Mouse (Mus musculus) hindbrain, embryonic 14.5 days (tissue): Measurements from ENCODE around the gene Cdkn2aipnl. TPM values are rescaled to one million over a fixed set of nuclear protein-coding genes. Genes with fewer than 3 reads are reported as not detected.

ENCODE experiments used
- ATAC-seq: fragments of 200-750 bp; cut with Nextera tagmentation; 2 replicates; pipeline ENCODE4 v1.8.0; 2017; ENCODE audit warnings: moderate number of reproducible peaks, mild to moderate bottlenecking, moderate TSS enrichment, moderate library complexity; ENCODE audit not compliant: low FRiP score
- DNase-seq: peaks from one replicate; pipeline ENCODE4 v3.0.0-alpha.2; 2015; ENCODE audit warnings: low spot score
- H3K27ac ChIP-seq: fragments of 300-500 bp; sonication (generic); 2 replicates; pipeline ENCODE4 v1.5.1; 2014; ENCODE audit warnings: mild to moderate bottlenecking, moderate library complexity
- H3K27me3 ChIP-seq: fragments of 300-500 bp; sonication (generic); 2 replicates; pipeline ENCODE4 v1.6.1; 2014; ENCODE audit warnings: mild to moderate bottlenecking, low read length, mixed read lengths; ENCODE audit not compliant: control insufficient read depth, insufficient read depth
- H3K36me3 ChIP-seq: fragments of 300-500 bp; sonication (generic); replicated peaks from 2 replicates; pipeline ENCODE4 v1.6.1; 2014; ENCODE audit not compliant: control insufficient read depth, insufficient read depth
- H3K4me1 ChIP-seq: fragments of 300-500 bp; sonication (generic); replicated peaks from 2 replicates; pipeline ENCODE4 v1.6.1; 2014; ENCODE audit warnings: antibody characterized with exemption, low read length, mixed read lengths; ENCODE audit not compliant: control insufficient read depth, insufficient read depth
- H3K4me2 ChIP-seq: fragments of 300-500 bp; sonication (generic); replicated peaks from 2 replicates; pipeline ENCODE4 v1.6.1; 2014; ENCODE audit warnings: mild to moderate bottlenecking, moderate library complexity
- H3K4me3 ChIP-seq: fragments of 300-500 bp; sonication (generic); replicated peaks from 2 replicates; pipeline ENCODE4 v1.5.1; 2014; ENCODE audit warnings: mild to moderate bottlenecking, low read length
- H3K9ac ChIP-seq: fragments of 300-500 bp; sonication (generic); 2 replicates; pipeline ENCODE4 v1.6.1; 2014
- H3K9me3 ChIP-seq: fragments of 300-500 bp; sonication (generic); 2 replicates; pipeline ENCODE4 v1.6.1; 2016; ENCODE audit warnings: low read length; ENCODE audit not compliant: control insufficient read depth
- WGBS: fragments of 180-500 bp; shearing (Covaris S2); extraction: QIAGEN DNeasy Blood & Tissue Kit; methylation state at CpG from one replicate; pipeline ENCODE4 v1.1.7; 2014; 5-methylcytosine and 5-hydroxymethylcytosine counted together
- polyA plus RNA-seq: library from polyadenylated mRNA; unstranded; fragments of >200 nt; fragmentation: Nextera tagmentation; extraction: Ambion mirVana; gene quantifications from 2 replicates; pipeline ENCODE4 v1.2.1, GENCODE M21; 2014

The Cdkn2aipnl gene
- polyA plus RNA-seq, 1 experiment from 2014 or later, result 117 TPM

- H3K4me3 ChIP-seq, result peak within 1 kb of the TSS; percentile 94
- H3K36me3 ChIP-seq, result peaks cover 25% of the 10 kb centered on the region
- H3K4me2 ChIP-seq, result peak within 1 kb of the TSS; percentile 92
- H3K4me1 ChIP-seq, result peaks cover 38% of the 10 kb centered on the region
- H3K9ac ChIP-seq, result peak within 1 kb of the TSS; percentile 92
- no peaks in the 10 kb centered on the region for H3K9me3 ChIP-seq
- DNase-seq, result peak; percentile 96
- H3K27me3 ChIP-seq, result no peaks in the 10 kb centered on the region
- peak; percentile 86 for ATAC-seq
- under 1% methylated on average over 51 of the region's 63 CpGs for WGBS
- peak within 1 kb of the TSS; percentile 96 for H3K27ac ChIP-seq
Observed at GRCm38 (mm10) chr11:52000290-52000962, 33.0 kb downstream of the Cdkn2aipnl start, which contains the start of gene Ube2b. Ube2b (minus strand) TSS chr11:52000762.

- no peak for ATAC-seq
- 76% methylated on average over 10 of the region's 10 CpGs for WGBS
- Histone ChIP-seq H3K27ac (peak overlapping the region; percentile 86), H3K4me2 (peak overlapping the region; percentile 60), H3K9ac (peak overlapping the region; percentile 47), H3K36me3 (peaks cover 16% of the 10 kb centered on the region), H3K4me1 (peaks cover 39% of the 10 kb centered on the region), H3K9me3 (no peaks in the 10 kb centered on the region), H3K4me3 (peak overlapping the region; percentile 94), H3K27me3 (no peaks in the 10 kb centered on the region)
- DNase-seq, result no peak
Observed at GRCm38 (mm10) chr11:52001341-52001740, 33.9 kb downstream of the Cdkn2aipnl start.

- DNase-seq (no peak), ATAC-seq (no peak)
- Histone ChIP-seq H3K27ac (no peak overlapping the region), H3K27me3 (no peaks in the 10 kb centered on the region), H3K36me3 (peaks cover 11% of the 10 kb centered on the region), H3K4me3 (no peak overlapping the region), H3K4me1 (peaks cover 39% of the 10 kb centered on the region), H3K4me2 (no peak overlapping the region), H3K9ac (no peak overlapping the region), H3K9me3 (no peaks in the 10 kb centered on the region)
- WGBS, result 94% methylated on average over 8 of the region's 8 CpGs
Observed at GRCm38 (mm10) chr11:52001861-52002260, 34.4 kb downstream of the Cdkn2aipnl start.

GRCm38 (mm10) chr11:52002842-52003504 is 35.5 kb downstream of the Cdkn2aipnl start:
- peaks cover 34% of the 10 kb centered on the region for H3K4me1 ChIP-seq
- no peak for ATAC-seq
- peak overlapping the region; percentile 87 for H3K27ac ChIP-seq
- peak overlapping the region; percentile 67 for H3K4me3 ChIP-seq
- no peak for DNase-seq
- WGBS, result 81% methylated on average over 13 of the region's 13 CpGs
- H3K9me3 ChIP-seq, result no peaks in the 10 kb centered on the region
- H3K9ac ChIP-seq, result peak overlapping the region; percentile 76
- peak overlapping the region; percentile 74 for H3K4me2 ChIP-seq
- H3K27me3 ChIP-seq, result no peaks in the 10 kb centered on the region
- no peaks in the 10 kb centered on the region; the same call in 1 of the 2 replicates for H3K36me3 ChIP-seq

GRCm38 (mm10) chr11:52003505-52003771 is 36.0 kb downstream of the Cdkn2aipnl start:
- H3K4me3 ChIP-seq, result peak overlapping the region; percentile 67
- H3K36me3 ChIP-seq, result no peaks in the 10 kb centered on the region
- H3K27me3 ChIP-seq, result no peaks in the 10 kb centered on the region
- H3K27ac ChIP-seq, result peak overlapping the region; percentile 87
- no peaks in the 10 kb centered on the region for H3K9me3 ChIP-seq
- 22% methylated on average over 4 of the region's 4 CpGs for WGBS
- peak overlapping the region; percentile 74 for H3K4me2 ChIP-seq
- no peak for ATAC-seq
- no peak for DNase-seq
- H3K4me1 ChIP-seq, result peaks cover 29% of the 10 kb centered on the region
- peak overlapping the region; percentile 76 for H3K9ac ChIP-seq

GRCm38 (mm10) chr11:52003772-52004528 is 36.5 kb downstream of the Cdkn2aipnl start, which contains the start of gene Cdkl3:
Cdkl3 (plus strand) TSS chr11:52004221.
- peaks cover 24% of the 10 kb centered on the region for H3K4me1 ChIP-seq
- H3K27ac ChIP-seq, result peak within 1 kb of the TSS; percentile 87
- H3K27me3 ChIP-seq, result no peaks in the 10 kb centered on the region
- ATAC-seq, result peak; percentile 91
- peak within 1 kb of the TSS; percentile 67 for H3K4me3 ChIP-seq
- no peaks in the 10 kb centered on the region for H3K36me3 ChIP-seq
- WGBS, result under 1% methylated on average over 51 of the region's 51 CpGs
- peak within 1 kb of the TSS; percentile 74 for H3K4me2 ChIP-seq
- no peaks in the 10 kb centered on the region for H3K9me3 ChIP-seq
- peak; percentile 91 for DNase-seq
- peak within 1 kb of the TSS; percentile 76 for H3K9ac ChIP-seq

GRCm38 (mm10) chr11:52005586-52005985 is 38.1 kb downstream of the Cdkn2aipnl start:
- Histone ChIP-seq H3K9ac (0 out of 2 replicates have a peak overlapping the region, but pooled peaks have one; percentile 21), H3K4me3 (0 out of 2 replicates have a peak overlapping the region, but pooled peaks have one; percentile 2), H3K9me3 (no peaks in the 10 kb centered on the region), H3K27ac (no peak overlapping the region), H3K36me3 (no peaks in the 10 kb centered on the region; the same call in 1 of the 2 replicates), H3K4me2 (peak overlapping the region; percentile 74), H3K27me3 (no peaks in the 10 kb centered on the region), H3K4me1 (peaks cover 20% of the 10 kb centered on the region)
- DNase-seq (no peak), ATAC-seq (no peak)
- 68% methylated on average over 2 of the region's 2 CpGs for WGBS

GRCm38 (mm10) chr11:52011011-52011410 is 43.5 kb downstream of the Cdkn2aipnl start:
- Histone ChIP-seq H3K4me2 (no peak overlapping the region), H3K4me3 (no peak overlapping the region), H3K9ac (no peak overlapping the region), H3K27me3 (no peaks in the 10 kb centered on the region), H3K9me3 (no peaks in the 10 kb centered on the region), H3K27ac (no peak overlapping the region), H3K36me3 (no peaks in the 10 kb centered on the region; the same call in 1 of the 2 replicates), H3K4me1 (no peaks in the 10 kb centered on the region)
- DNase-seq, result no peak
- ATAC-seq, result no peak
- WGBS, result 91% methylated on average over 11 of the region's 11 CpGs

- no peak for DNase-seq
- H3K4me2 ChIP-seq, result no peak overlapping the region
- no peak overlapping the region for H3K9ac ChIP-seq
- no peaks in the 10 kb centered on the region for H3K27me3 ChIP-seq
- no peak overlapping the region for H3K4me3 ChIP-seq
- H3K36me3 ChIP-seq, result no peaks in the 10 kb centered on the region; the same call in 1 of the 2 replicates
- H3K4me1 ChIP-seq, result no peaks in the 10 kb centered on the region
- ATAC-seq, result no peak
- H3K9me3 ChIP-seq, result no peaks in the 10 kb centered on the region
- 77% methylated on average over 5 of the region's 5 CpGs for WGBS
- H3K27ac ChIP-seq, result no peak overlapping the region
Observed at GRCm38 (mm10) chr11:52011541-52011940, 44.1 kb downstream of the Cdkn2aipnl start.
